Mouse (Mus musculus) megakaryocyte-erythroid progenitor cell, adult 5-6 weeks (primary cell): ENCODE data around the gene Fcgrt. TPM values are rescaled to one million over a fixed set of nuclear protein-coding genes. Genes with fewer than 3 reads are reported as not detected.

ENCODE experiments used
- ATAC-seq: replicated peaks from 2 replicates; pipeline ENCODE4 v1.8.0; 2016; ENCODE audit warnings: mild to moderate bottlenecking, inconsistent platforms; ENCODE audit not compliant: severe bottlenecking, poor library complexity, low FRiP score, low TSS enrichment
- total RNA-seq, 2 experiments: library from RNA; stranded (forward) in 1 of 2; stranded (reverse) in 1 of 2; fragments of 200-1000, 215-1000 nt in 1 of 2; fragments of >200 nt in 1 of 2; fragmentation: Nextera tagmentation in 1 of 2; gene quantifications; 2 replicates each; pipeline ENCODE4 v1.2.3; 2014 to 2017

Gene Fcgrt
- total RNA-seq, 2 experiments from 2014 or later, result 1.8 TPM; not detected in 1

DNA sequence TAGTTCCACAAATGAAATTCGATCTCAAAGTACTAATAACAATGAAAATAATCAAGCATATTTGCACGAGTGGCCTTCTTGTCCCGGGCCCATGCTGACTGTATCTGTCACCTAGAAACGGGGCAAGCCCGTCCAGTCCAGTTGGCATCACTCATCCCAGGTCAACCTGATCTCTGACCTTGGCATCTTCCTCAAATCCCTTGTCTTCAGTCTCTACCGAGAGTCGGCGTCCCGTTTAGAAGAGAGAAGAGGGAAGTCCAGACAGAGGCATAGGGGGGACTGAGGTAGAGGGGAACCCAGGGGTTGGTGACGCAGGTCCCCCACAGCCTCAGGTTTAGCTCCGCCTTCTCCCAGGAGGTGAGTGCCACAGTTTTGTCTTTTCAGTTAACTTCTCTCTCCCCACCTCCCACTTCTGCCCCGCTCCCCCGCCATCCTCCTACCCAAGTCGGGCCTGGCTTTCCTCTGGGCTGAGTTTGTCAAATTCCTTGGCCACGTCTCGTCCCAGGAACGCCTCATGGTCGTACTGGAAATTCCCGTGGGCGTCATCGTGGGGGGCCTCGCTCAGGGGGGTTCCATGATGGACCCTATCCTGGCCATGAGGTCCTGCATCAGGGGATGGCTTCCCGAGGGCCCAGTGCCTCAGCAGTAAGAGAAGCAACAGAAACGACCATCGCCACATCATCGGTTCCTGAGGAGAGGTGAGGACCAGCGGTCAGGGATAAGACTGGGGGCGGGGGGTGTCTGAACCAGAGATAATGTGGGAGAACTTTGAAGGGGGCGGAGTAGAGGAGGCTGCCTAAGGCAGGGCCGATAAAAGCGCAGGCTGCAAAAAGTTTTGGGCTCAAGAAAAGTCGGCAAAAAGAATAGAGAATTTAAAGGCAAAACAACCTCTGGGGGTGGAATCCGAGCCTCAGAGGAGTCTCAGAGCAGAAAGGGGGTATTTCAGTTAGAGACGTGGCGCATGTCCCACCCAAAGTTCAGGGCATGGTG is 12.4 kb downstream of the Fcgrt start:
- no peak for ATAC-seq

DNA sequence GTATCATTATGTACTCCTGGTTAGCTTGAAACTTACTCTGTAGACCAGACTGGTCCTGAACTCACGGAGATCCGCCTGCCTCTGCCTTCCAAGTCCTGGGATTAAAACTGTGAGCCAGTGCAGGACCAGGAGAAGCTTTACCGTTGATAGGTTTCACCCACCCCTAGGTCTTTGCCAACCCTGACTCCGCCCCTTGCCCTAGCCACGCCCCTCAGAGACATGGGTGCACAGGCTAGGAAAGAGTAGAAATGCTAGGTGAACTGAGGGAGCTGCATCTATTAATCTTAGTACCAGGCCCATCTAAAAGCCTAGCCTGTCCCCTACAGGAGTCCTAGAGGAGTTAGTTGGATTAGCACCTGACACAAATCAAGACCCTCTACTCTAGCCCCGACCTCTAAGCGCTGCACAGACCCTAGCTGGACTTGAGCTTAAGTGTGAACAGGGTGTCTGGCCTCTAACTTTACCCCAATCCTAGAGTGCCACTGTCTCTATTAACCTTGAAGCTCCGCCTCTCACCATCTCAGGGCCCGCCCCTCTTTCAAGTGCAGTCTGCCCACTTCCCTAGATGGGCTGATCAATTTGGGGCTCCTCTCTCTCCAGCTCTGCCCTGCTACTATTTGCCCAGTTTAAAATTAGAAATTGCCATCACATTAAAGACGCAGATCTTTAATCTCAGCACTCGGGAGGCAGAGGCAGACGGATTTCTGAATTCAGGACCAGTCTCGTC is 13.2 kb downstream of the Fcgrt start:
- ATAC-seq, result peak; percentile 43

DNA sequence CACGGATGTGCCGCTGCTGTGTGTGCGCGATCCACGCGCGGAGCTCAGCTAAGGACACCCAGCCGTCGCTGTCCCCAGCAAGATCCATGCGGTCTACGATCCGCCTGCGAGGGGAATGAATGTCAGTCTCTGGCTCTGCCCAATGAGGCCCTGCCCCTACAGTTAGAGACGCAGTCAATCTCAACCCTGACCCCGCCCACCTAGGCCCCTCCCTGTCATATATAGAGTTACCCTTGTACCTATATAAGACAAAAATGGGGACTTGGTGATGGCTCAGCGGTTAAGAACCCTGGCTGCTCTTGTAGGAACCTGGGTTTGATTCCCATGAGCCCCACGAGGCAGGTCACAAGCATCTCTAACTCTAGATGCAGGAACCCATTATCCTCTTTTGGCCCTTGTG is 15.1 kb downstream of the Fcgrt start:
- ATAC-seq, result no peak

DNA sequence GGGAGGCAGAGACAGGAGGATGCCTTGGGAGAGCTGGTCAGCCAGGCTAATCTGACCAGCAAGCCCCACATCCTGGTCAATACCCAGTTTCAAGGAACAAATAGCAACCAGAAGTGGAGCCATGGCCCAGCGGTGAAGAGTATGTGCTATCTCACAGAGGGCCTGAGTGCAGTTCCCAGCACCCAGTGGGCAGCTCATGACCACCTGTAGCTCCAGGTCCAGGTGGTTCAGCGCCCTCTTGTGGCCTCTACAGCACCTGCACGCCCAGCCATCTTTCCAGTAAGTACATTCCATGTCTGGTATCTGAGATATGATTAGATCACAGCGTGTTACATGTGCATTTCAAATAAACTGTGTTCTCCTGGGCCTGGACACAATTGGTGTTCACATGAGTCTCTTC is 17.6 kb downstream of the Fcgrt start:
- ATAC-seq, result no peak

DNA sequence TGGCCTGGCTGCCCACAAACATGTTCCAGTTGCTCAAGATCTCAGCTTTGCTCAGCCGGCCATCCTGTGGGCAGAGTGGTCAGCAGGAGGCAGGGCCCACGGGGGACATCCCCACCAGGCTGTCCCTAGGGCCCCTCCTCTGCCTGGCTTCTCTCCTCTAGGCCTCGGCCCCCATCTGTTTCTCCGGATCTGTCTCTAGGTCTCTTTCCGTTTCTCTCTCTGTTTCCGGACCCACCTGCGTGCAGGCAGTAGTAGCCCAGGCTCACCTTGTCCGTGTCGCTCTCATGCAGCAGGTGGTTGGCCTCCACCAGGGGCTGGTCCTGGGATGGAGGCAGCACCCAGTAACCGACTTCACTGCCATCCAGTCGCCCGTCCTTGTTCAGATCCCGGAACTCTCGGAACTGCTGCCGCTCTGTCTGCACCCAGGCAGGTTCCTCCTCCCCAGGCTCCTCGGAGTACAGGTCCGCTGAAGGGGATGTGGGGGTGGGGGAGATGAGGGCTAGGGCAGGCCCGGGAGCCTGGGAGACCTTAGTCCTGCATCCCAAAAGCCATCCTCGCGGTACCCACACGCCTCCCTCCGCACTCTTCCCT is 20.3 kb downstream of the Fcgrt start:
- no peak for ATAC-seq

DNA sequence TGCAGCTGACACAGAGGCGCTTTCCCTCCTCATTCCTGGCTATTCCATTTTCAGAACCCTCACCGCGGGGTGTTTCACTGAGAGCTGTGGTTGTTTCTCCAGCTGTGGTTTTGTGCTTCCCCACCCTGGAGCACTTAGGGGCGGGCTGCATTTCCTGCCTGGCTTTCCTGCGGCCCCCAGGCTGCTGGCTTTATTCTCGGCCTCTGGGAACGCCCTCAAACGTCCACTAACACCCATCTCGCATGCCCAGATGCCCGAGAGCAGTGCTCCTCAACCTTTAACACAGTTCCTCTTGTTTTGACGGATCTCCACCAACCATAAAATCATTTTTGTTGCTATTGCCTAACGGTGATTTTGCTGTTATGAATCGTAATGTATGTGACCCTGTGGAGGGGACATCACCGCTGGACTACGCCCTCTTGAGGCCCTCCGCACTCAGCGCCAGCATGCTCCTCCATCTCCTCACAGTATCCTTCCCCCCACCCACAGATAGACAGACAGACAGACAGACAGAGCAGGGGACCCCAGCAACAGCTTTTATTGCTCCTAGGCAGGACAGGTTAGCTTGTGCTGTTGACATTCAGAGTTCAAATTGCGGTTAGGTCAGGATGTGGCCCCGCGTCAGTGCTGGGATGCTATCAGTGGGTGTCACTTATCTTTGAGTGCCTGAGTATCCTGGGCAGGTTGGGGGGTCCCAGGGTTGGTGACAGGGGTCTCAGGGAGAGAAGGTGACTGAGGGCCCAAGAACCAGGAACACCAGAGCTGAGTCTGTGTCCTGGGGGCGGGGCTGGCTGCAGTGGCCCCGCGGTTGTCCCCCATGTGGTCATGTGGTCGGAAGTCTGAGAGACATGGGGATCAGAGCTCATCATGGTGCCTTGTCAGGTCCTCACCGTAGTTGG is 21.0 kb downstream of the Fcgrt start:
- peak; percentile 46 for ATAC-seq

DNA sequence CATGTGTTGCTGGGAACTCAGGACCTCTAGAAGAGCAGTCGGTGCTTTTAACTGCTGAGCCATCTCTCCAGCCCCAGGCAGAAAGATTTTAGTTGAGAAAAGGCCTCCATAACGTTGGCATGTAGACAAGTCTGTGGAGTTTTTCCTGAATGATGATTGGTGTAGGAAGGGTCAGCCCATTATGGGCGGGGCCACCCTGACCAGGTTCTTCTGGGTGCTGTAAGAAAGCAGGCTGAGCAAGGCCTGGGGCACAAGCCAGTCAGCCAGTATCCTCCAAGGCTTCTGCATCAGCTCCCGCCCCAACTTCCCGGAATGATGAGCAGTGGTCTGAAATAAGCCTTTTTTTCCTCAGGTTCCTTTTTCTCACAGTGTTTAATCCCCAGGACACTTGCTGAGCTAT is 22.6 kb downstream of the Fcgrt start:
- ATAC-seq, result no peak

DNA sequence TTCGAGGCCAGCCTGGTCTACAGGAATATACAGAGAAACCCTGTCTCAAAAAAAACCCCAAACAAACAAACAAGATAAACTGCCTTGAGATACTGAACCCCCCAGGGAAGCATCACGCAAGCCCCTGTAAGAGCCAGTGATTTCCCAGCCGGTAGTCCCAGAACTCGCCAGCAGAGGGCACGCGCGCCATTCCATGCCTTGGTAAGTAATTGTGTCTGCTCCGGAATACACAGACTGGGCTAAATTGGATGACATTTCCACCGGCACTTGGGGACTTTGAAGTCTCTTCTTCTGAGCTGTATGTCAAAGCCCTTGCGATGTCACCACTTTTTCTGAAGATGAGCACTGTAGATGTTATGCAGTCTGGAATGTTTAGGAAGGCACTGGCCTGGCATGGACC is 23.8 kb downstream of the Fcgrt start:
- ATAC-seq, result peak; percentile 35; the same call in 1 of the 2 replicates

DNA sequence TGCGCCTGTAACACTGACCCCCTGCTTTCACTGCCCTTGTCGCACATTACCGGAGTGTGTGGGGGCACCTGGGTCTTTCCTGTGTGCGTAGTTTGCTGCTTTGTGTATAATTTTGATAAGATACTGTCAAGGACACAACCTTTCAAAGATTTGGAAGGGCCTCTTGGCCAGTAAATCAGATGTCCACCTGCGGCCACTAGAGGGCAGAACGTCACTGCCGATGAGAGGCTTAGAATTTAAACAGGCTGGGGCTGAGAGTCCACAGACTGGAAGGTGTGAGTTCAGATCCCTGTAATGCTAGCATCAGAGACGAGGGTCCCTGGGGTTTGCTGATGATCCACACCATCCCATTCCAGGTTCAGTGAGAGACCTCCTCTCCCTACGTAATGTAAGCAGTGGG is 25.1 kb downstream of the Fcgrt start:
- peak; percentile 29; the same call in 1 of the 2 replicates for ATAC-seq

DNA sequence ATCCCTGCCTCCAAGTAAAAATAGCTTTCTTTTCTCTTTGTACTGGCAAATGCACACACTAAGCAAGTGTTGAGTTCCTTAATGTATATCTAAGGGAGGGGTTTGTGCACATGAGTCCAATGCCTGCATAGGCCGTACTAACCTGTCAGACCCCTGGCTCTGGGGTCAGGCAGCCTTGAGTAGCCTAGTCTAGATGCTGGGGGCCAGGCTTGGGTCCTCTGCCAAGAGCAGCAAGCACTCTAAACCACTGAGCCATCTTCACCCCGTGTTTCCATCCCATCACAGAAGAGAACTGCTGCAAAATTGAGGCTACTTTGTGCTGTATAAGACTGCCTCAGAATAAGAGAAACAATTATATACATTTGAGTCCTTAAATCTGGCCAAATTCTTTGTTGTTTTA is 25.8 kb downstream of the Fcgrt start:
- no peak for ATAC-seq

DNA sequence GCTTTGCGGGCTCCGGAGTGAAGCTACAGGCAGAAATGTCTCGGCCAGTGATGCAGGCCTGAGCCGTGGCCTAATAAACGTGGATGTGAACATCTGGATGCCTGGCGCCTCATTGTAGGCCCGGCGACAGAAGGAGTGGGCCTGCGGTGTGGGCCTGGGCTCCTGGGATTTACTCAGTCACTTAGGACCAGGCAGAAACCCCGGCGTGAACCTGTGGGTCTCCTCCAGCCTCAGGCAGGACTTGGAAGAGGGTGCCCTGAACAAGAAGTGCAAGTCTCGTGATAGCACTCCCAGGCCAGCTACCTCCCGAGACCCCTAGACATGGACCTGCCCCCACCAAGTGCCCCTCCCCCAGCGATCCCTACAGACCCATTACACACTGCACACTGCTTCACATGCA is 26.3 kb downstream of the Fcgrt start:
- no peak for ATAC-seq

DNA sequence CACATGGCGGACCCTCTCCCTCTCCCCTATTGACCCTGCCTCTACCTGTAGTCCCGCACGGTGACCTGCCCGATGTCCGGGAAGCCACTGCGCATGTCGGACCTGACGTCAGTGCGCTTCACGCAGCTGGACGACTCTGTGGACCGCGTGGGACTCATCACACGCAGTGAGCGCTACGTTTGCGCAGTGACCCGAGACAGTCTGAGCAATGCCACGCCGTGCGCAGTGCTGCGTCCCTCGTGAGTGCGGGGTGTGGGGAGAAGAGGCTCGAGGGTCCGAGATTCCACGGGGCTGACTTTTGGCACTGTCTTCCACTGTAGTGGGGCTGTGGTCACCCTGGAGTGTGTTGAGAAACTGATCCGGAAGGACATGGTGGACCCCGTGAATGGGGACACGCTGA is 27.1 kb downstream of the Fcgrt start:
- ATAC-seq, result no peak

DNA sequence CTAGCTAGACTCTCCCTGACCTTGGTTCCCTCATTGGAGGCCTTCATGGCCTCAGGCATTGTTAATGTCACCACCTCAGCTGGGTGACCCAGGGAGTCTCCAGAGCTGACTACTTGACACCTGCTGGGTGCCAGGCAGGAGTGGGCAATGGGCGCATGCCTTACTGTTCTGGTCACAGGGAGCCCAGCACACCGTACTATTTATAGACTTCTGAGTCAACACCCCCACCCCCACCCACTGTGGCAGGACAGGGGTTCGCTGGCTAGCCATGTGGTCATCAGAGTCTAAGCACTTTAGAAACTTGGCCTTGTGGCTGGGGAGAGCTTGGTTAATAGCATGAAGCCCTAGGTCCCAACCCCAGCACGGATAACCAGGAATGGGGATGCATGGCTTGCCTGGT is 28.2 kb downstream of the Fcgrt start:
- no peak for ATAC-seq

DNA sequence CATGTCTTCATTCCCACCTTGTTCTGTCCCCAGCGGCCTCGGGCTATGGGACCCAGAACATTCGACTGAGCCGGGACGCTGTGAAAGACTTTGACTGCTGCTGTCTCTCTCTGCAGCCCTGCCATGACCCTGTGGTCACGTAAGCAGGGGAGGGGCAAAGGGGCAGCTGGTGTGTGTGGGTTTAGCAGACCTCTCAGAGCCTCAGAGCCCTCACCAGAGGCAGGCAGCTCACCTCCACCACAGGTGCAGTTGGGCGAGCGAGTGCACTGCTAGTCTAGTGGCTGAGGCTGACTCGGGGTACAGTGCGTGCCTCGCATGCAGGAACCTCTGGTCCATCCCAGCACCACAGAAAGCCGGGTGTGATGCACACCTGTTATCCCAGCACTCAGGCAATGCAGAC is 29.7 kb downstream of the Fcgrt start:
- no peak for ATAC-seq

DNA sequence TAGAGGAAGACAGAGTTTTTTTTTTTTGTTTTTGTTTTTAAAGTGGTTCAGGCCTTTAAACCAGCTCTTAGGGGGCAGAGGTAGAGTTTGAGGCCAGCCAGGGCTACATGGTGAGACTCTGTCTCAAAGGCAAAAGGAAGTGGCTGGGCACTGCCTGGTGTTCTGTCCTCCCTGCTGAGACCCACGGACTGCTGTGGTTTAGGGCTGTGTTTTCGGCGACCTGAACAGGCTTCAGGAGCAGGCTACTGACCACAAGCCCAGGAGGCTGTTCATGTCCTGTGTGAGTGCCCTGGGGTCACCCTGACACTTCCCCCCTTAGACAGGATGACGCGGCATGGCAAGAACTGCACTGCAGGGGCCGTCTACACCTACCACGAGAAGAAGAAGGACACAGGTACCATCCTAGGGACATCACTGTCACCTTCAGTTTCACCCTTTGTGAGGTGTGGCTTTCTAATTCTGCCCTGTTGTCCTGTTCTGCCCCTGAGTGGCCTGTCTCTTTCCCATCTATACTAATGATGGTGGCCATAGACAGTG is 30.4 kb downstream of the Fcgrt start:
- ATAC-seq, result no peak

DNA sequence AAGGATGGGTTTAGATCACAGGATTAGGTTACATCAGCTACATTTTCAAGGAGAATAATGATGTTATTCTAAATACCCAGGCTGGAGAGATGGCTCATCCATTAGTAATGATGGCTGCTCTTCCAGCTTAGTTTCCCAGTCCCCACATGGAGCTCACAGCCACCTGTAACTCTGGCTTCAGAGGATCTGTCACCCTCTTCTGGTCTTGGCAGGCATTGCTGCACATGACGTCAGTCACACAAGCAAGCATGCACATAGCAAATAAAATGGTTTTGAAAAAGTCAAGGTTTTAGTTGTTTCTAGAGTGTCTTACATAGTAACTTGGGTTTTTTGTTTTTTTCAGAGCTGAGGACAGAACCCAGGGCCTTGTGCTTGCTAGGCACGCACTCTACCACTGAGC is 31.4 kb downstream of the Fcgrt start:
- no peak for ATAC-seq

DNA sequence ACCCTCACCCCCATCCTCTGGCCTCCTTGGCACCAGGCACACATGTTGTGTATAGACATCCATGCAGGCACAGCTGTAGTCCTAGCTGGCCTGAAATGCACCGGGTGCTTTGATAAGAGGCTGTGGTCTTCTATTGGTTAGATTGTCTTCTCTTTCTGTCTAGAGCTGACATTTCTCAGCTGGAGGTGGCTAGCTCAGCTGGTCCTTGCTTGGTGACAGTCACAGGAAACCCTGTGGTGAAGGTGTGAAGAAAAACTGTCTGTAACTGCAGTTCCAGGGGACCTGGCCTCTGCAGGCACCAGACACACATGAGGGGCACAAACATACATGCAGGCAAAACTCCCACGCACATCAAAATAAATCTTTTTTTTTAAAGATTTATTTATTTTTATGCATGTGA is 34.0 kb downstream of the Fcgrt start:
- no peak for ATAC-seq

DNA sequence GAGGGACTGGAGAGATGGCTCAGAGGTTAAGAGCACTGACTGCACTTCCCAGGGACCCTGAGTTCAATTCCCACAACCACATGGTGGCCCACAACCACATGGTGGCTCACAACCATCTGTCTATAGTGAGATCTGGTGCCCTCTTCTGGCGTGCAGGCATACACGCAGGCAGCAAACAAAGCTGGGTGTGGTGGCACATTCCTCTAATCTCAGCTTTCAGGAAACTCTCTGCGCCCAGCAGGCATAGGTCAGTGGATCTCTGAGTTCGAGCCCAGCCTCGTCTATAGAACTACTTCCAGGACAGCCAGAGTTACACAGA is 35.7 kb downstream of the Fcgrt start:
- ATAC-seq, result peak; percentile 63
